Mouse (Mus musculus) spleen, adult 2 months (tissue): ENCODE data around the gene Gal.

Experiments used
- CTCF ChIP-seq: fragments of 200-500 bp; IDR thresholded peaks from 2 replicates; pipeline ENCODE4 v1.5.1; 2011; ENCODE audit warnings: mild to moderate bottlenecking, inconsistent platforms; ENCODE audit not compliant: insufficient read depth, insufficient read length, insufficient replicate concordance; ENCODE audit errors: extremely low read depth
- POLR2A ChIP-seq: fragments of 200-500 bp; IDR thresholded peaks from 2 replicates; pipeline ENCODE4 v1.6.1; 2011; ENCODE audit warnings: low read depth, low read length, inconsistent platforms

DNA sequence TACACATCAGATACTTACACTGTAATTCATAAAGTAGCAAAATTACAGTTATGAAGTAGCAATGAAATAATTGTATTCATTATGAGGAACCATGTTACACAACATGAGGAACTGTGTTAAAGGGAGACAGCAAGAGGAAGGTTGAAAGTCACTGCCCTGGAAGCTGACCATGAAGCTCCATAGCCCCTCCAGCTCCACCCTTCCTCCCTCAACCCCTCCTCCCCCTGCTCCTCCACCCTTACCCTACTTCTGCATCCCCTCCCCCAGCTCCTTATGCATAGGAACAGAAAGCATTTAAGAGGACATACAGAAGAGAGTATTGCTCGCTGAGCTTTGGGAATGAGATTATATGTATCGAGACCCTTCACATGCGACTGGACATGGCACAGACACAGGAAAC is 35.7 kb downstream of the Gal start:
- TF ChIP-seq CTCF (no peak), POLR2A (no peak)
